Mouse (Mus musculus) left cerebral cortex, postnatal 25 days (tissue): ENCODE data around the gene Zfp651. TPM values are rescaled to one million over a fixed set of nuclear protein-coding genes. Genes with fewer than 3 reads are reported as not detected.

Experiments
- DNase-seq, 2 experiments: peaks; one replicate each; pipeline ENCODE4 v3.0.0; 2022; ENCODE audit warnings: low spot score in 2 of 2, mixed read lengths in 1 of 2
- intact Hi-C: fragments of 180-260 bp; cut with DNase I; formaldehyde crosslinking; loops from one replicate; pipeline ENCODE4 v1.15.1; 2025
- total RNA-seq, 2 experiments: library from RNA; stranded (reverse); gene quantifications; 2 replicates each; pipeline ENCODE4 v1.2.3; 2021

Zfp651 gene
- total RNA-seq, 2 experiments from 2014 or later: 108 to 115 TPM

GRCm38 (mm10) chr9:121798887-121799520, 39.9 kb downstream of the Zfp651 start:
- intact Hi-C loops: no loop called here

GRCm38 (mm10) chr9:121802747-121803146, 43.6 kb downstream of the Zfp651 start:
- intact Hi-C loops: no loop called here
- DNase-seq: no peak

More at GRCm38 (mm10) chr9:121798887-121799520, 39.9 kb downstream of the Zfp651 start:
- DNase-seq: peak in 1 of 2 experiments; percentile 35

GRCm38 (mm10) chr9:121807546-121807945, 48.4 kb downstream of the Zfp651 start:
- intact Hi-C loops: no loop called here
- DNase-seq: no peak

- intact Hi-C loops: no loop called here
- DNase-seq: no peak
These were observed 48.8 kb downstream of the Zfp651 start for GRCm38 (mm10) chr9:121807947-121808346.

GRCm38 (mm10) chr9:121808511-121808910, 49.4 kb downstream of the Zfp651 start:
- DNase-seq: no peak
- intact Hi-C loops: no loop called here

- intact Hi-C loops: no loop called here
- peak; percentile 64 to 80 for DNase-seq
These were observed 51.1 kb downstream of the Zfp651 start for GRCm38 (mm10) chr9:121810081-121810821.

- intact Hi-C loops: no loop called here
- no peak for DNase-seq
These were observed 56.1 kb downstream of the Zfp651 start for GRCm38 (mm10) chr9:121815183-121815582.

- peak in 1 of 2 experiments; percentile 47 for DNase-seq
- intact Hi-C loops: no loop called here
These were observed 60.1 kb downstream of the Zfp651 start for GRCm38 (mm10) chr9:121819073-121819770.

GRCm38 (mm10) chr9:121819771-121820471, 60.8 kb downstream of the Zfp651 start:
- intact Hi-C loops: no loop called here
- no peak for DNase-seq

GRCm38 (mm10) chr9:121820765-121821164, 61.6 kb downstream of the Zfp651 start:
- intact Hi-C loops: no loop called here
- DNase-seq: no peak

Other genes starting within 250 kb of the Zfp651 start
- gene Lyzl4, start 117.2 kb upstream of the Zfp651 start, total RNA-seq: 1 to 10 TPM; 1.5 to 1.8 TPM
- 10 to 100 TPM; 22.2 to 26.2 TPM for gene Vipr1, start 116.6 kb upstream of the Zfp651 start, total RNA-seq
- 10 to 100 TPM; 26.8 to 28.8 TPM for gene Sec22c, start 53.8 kb upstream of the Zfp651 start, total RNA-seq
- gene Ss18l2, start 49.0 kb upstream of the Zfp651 start, total RNA-seq: 10 to 100 TPM; 79.0 to 92.0 TPM
- 100 to 1,000 TPM in 1 of 2 experiments, 10 to 100 TPM in 1; 95.5 to 124 TPM for gene Nktr, start 40.2 kb upstream of the Zfp651 start, total RNA-seq
- gene Klhl40, start 18.3 kb downstream of the Zfp651 start, total RNA-seq: 1 to 10 TPM; 4.9 to 5.5 TPM
- 10 to 100 TPM; 16.1 to 18.8 TPM for gene Hhatl, start 33.2 kb downstream of the Zfp651 start, total RNA-seq
- gene Ccdc13, start 80.1 kb downstream of the Zfp651 start, total RNA-seq: 1 to 10 TPM; 5.2 to 6.9 TPM
- gene Higd1a, start 99.0 kb downstream of the Zfp651 start, total RNA-seq: 10 to 100 TPM; 94.1 to 99.6 TPM
- gene Ackr2, start 139.0 kb downstream of the Zfp651 start, total RNA-seq: 1 to 10 TPM; 5.5 to 7.6 TPM
- not detected for gene Cyp8b1, start 157.0 kb downstream of the Zfp651 start, total RNA-seq
- 1 to 10 TPM; 5.4 to 6.9 TPM for gene Fam198a, start 191.7 kb downstream of the Zfp651 start, total RNA-seq
- 10 to 100 TPM; 34.3 to 43.1 TPM for gene Pomgnt2, start 237.8 kb downstream of the Zfp651 start, total RNA-seq